Mouse (Mus musculus): Measurements from ENCODE around the gene Ripor2. TPM values are rescaled to one million over a fixed set of nuclear protein-coding genes. Genes with fewer than 3 reads are reported as not detected.

The Ripor2 gene
- total and polyA plus RNA-seq, 3 experiments, result 4.7 to 8.2 (median 7.4) TPM

- H3K27me3 ChIP-seq (ENCODE audit: control insufficient read depth, insufficient read depth, low read length), result no peaks in the 10 kb centered on the region
- no peak overlapping the region for H3K4me3 ChIP-seq
- TF ChIP-seq CTCF (IDR thresholded peaks at IDR 0.05), result no peak
- TF ChIP-seq EP300 (IDR thresholded peaks at IDR 0.05; ENCODE audit: insufficient read depth, low read depth, low read length), result no peak
- no peak for TF ChIP-seq POLR2A (IDR thresholded peaks at IDR 0.05; ENCODE audit: insufficient read depth, low read depth, low read length)
- intact Hi-C loops (cut with DNase I), result no loop called here
- H3K36me3 ChIP-seq (ENCODE audit: control insufficient read depth, insufficient read depth, low read length), result no peaks in the 10 kb centered on the region
- H3K27ac ChIP-seq, result no peak overlapping the region
- no peak overlapping the region for H3K9ac ChIP-seq (ENCODE audit: low read depth, low read length)
- DNase-seq, result no peak
- WGBS, result 68% methylated on average over 5 of the region's 5 CpGs
- H3K79me2 ChIP-seq (replicated peaks; ENCODE audit: control insufficient read depth, insufficient read depth, low read length), result no peaks in the 10 kb centered on the region
- no peaks in the 10 kb centered on the region for H3K4me1 ChIP-seq (ENCODE audit: control insufficient read depth, insufficient read depth, low read length)
Observed at GRCm38 (mm10) chr13:24610883-24611282, 28.9 kb downstream of the Ripor2 start.

GRCm38 (mm10) chr13:24613031-24613430 lies 31.0 kb downstream of the Ripor2 start:
- no peak overlapping the region for H3K9ac ChIP-seq (ENCODE audit: low read depth, low read length)
- no peaks in the 10 kb centered on the region for H3K27me3 ChIP-seq (ENCODE audit: control insufficient read depth, insufficient read depth, low read length)
- H3K36me3 ChIP-seq (ENCODE audit: control insufficient read depth, insufficient read depth, low read length), result no peaks in the 10 kb centered on the region; the same call in 1 of the 2 replicates
- intact Hi-C loops (cut with DNase I), result no loop called here
- no peaks in the 10 kb centered on the region for H3K4me1 ChIP-seq (ENCODE audit: control insufficient read depth, insufficient read depth, low read length)
- TF ChIP-seq POLR2A (IDR thresholded peaks at IDR 0.05; ENCODE audit: insufficient read depth, low read depth, low read length) (no peak), EP300 (IDR thresholded peaks at IDR 0.05; ENCODE audit: insufficient read depth, low read depth, low read length) (no peak), CTCF (IDR thresholded peaks at IDR 0.05) (no peak)
- 80% methylated on average over 6 of the region's 6 CpGs for WGBS
- peak in 1 of 2 experiments; percentile 24 for DNase-seq
- H3K27ac ChIP-seq, result no peak overlapping the region
- no peaks in the 10 kb centered on the region for H3K79me2 ChIP-seq (replicated peaks; ENCODE audit: control insufficient read depth, insufficient read depth, low read length)
- H3K4me3 ChIP-seq, result no peak overlapping the region

- Histone ChIP-seq H3K79me2 (replicated peaks; ENCODE audit: control insufficient read depth, insufficient read depth, low read length) (no peaks in the 10 kb centered on the region), H3K27me3 (ENCODE audit: control insufficient read depth, insufficient read depth, low read length) (no peaks in the 10 kb centered on the region), H3K9ac (ENCODE audit: low read depth, low read length) (no peak overlapping the region), H3K36me3 (ENCODE audit: control insufficient read depth, insufficient read depth, low read length) (no peaks in the 10 kb centered on the region; the same call in 1 of the 2 replicates), H3K4me1 (ENCODE audit: control insufficient read depth, insufficient read depth, low read length) (no peaks in the 10 kb centered on the region), H3K27ac (no peak overlapping the region), H3K4me3 (no peak overlapping the region)
- intact Hi-C loops (cut with DNase I), result no loop called here
- no peak for TF ChIP-seq CTCF (IDR thresholded peaks at IDR 0.05)
- WGBS, result 68% methylated on average over 3 of the region's 3 CpGs
- DNase-seq, result peak in 1 of 2 experiments; percentile 22
Observed at GRCm38 (mm10) chr13:24613433-24613832, 31.4 kb downstream of the Ripor2 start.

GRCm38 (mm10) chr13:24613927-24614780 lies 32.2 kb downstream of the Ripor2 start:
- TF ChIP-seq CTCF (IDR thresholded peaks at IDR 0.05) (no peak), EP300 (IDR thresholded peaks at IDR 0.05; ENCODE audit: insufficient read depth, low read depth, low read length) (no peak), POLR2A (IDR thresholded peaks at IDR 0.05; ENCODE audit: insufficient read depth, low read depth, low read length) (no peak)
- no peaks in the 10 kb centered on the region for H3K79me2 ChIP-seq (replicated peaks; ENCODE audit: control insufficient read depth, insufficient read depth, low read length)
- intact Hi-C loops (cut with DNase I), result no loop called here
- H3K36me3 ChIP-seq (ENCODE audit: control insufficient read depth, insufficient read depth, low read length), result no peaks in the 10 kb centered on the region; the same call in 1 of the 2 replicates
- no peaks in the 10 kb centered on the region for H3K4me1 ChIP-seq (ENCODE audit: control insufficient read depth, insufficient read depth, low read length)
- no peaks in the 10 kb centered on the region for H3K27me3 ChIP-seq (ENCODE audit: control insufficient read depth, insufficient read depth, low read length)
- H3K4me3 ChIP-seq, result no peak overlapping the region
- WGBS, result 56% methylated on average over 10 of the region's 10 CpGs
- no peak overlapping the region for H3K27ac ChIP-seq
- DNase-seq, result peak; percentile 39 to 62
- no peak overlapping the region for H3K9ac ChIP-seq (ENCODE audit: low read depth, low read length)

GRCm38 (mm10) chr13:24615921-24616565 lies 34.1 kb downstream of the Ripor2 start:
- Histone ChIP-seq H3K4me3 (no peak overlapping the region), H3K27me3 (ENCODE audit: control insufficient read depth, insufficient read depth, low read length) (no peaks in the 10 kb centered on the region), H3K27ac (no peak overlapping the region), H3K36me3 (ENCODE audit: control insufficient read depth, insufficient read depth, low read length) (no peaks in the 10 kb centered on the region; the same call in 1 of the 2 replicates), H3K79me2 (replicated peaks; ENCODE audit: control insufficient read depth, insufficient read depth, low read length) (no peaks in the 10 kb centered on the region), H3K9ac (ENCODE audit: low read depth, low read length) (no peak overlapping the region), H3K4me1 (ENCODE audit: control insufficient read depth, insufficient read depth, low read length) (peaks cover 2% of the 10 kb centered on the region; the same call in 1 of the 2 replicates)
- 72% methylated on average over 9 of the region's 9 CpGs for WGBS
- TF ChIP-seq CTCF (IDR thresholded peaks at IDR 0.05) (peak; percentile 74), POLR2A (IDR thresholded peaks at IDR 0.05; ENCODE audit: insufficient read depth, low read depth, low read length) (no peak), EP300 (IDR thresholded peaks at IDR 0.05; ENCODE audit: insufficient read depth, low read depth, low read length) (no peak)
- intact Hi-C loops (cut with DNase I), result loop anchor here (5.0 kb wide), 2 partner anchors 44 to 99 kb away; no protein-coding TSS in a partner anchor
- DNase-seq, result peak in 1 of 2 experiments; percentile 43

- H3K4me3 ChIP-seq, result no peak overlapping the region
- H3K27me3 ChIP-seq (ENCODE audit: control insufficient read depth, insufficient read depth, low read length), result no peaks in the 10 kb centered on the region
- no peak overlapping the region for H3K9ac ChIP-seq (ENCODE audit: low read depth, low read length)
- no peak for DNase-seq
- no peaks in the 10 kb centered on the region; the same call in 1 of the 2 replicates for H3K36me3 ChIP-seq (ENCODE audit: control insufficient read depth, insufficient read depth, low read length)
- H3K4me1 ChIP-seq (ENCODE audit: control insufficient read depth, insufficient read depth, low read length), result peaks cover 5% of the 10 kb centered on the region
- 88% methylated on average over 8 of the region's 8 CpGs for WGBS
- no peak for TF ChIP-seq CTCF (IDR thresholded peaks at IDR 0.05)
- no peak for TF ChIP-seq EP300 (IDR thresholded peaks at IDR 0.05; ENCODE audit: insufficient read depth, low read depth, low read length)
- no peak for TF ChIP-seq POLR2A (IDR thresholded peaks at IDR 0.05; ENCODE audit: insufficient read depth, low read depth, low read length)
- H3K79me2 ChIP-seq (replicated peaks; ENCODE audit: control insufficient read depth, insufficient read depth, low read length), result no peaks in the 10 kb centered on the region
- H3K27ac ChIP-seq, result no peak overlapping the region
- intact Hi-C loops (cut with DNase I), result loop anchor here (5.0 kb wide), 2 partner anchors 44 to 99 kb away; no protein-coding TSS in a partner anchor
Observed at GRCm38 (mm10) chr13:24616645-24617044, 34.7 kb downstream of the Ripor2 start.

All from heart, adult 2 months (tissue).